Mouse (Mus musculus): Measurements from ENCODE around the gene Rbfox1.

Rbfox1 gene

GRCm38 (mm10) chr16:7081074-7081568 is 1196.0 kb downstream of the Rbfox1 start:
- DNase-seq (ENCODE audit: low read depth, low spot score) = no peak

DNA sequence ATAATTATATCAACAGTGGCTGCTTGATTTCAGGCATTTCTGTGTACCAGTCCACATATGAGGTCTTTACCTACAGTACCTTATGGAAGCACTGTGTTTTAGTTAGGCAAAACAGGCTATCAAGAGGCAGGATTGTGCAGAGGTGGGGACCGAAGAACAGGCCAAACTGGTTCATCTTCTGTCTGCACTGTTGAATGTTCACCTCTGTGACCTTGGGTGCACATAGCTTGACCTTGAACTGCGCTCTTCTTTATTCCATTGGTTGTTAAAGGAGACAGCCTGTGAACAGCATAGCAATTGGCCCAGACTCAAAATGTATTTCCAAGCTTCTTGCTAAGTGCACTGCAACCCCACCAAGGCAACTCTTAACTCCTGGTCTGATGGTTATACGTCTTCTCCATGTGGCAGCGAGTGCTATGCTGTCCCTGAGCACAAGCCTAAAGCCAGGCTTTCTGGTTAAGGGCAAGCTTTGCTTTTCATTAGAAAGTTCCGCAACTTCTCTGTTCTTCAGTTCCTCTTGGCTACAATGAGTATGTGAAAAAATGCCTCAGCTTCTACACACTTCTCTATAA is 1196.6 kb downstream of the Rbfox1 start:
- DNase-seq (ENCODE audit: low read depth, low spot score) = no peak

DNA sequence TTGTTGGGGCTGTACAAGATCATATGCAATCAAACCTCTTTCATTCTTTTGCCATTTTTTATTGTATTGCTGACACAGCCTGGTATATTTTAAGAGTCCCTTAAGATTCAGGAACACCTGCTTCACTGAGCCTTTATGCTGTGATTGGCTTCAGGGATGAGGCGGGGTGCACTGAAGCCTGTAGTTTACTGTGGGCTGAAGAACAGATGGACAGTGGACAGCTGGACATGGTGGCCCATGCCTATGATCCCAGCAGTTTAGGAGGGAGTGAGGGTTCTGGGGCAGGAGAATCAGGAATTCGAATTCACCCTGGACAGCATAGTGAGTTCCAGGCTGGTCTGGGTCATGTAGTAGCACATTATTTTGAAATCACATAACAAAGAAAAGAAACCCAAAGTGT is 1198.8 kb downstream of the Rbfox1 start:
- no peak for DNase-seq (ENCODE audit: low read depth, low spot score)

- no peak for DNase-seq (ENCODE audit: low read depth, low spot score)
These were observed 1203.7 kb downstream of the Rbfox1 start for GRCm38 (mm10) chr16:7088601-7089430.

DNA sequence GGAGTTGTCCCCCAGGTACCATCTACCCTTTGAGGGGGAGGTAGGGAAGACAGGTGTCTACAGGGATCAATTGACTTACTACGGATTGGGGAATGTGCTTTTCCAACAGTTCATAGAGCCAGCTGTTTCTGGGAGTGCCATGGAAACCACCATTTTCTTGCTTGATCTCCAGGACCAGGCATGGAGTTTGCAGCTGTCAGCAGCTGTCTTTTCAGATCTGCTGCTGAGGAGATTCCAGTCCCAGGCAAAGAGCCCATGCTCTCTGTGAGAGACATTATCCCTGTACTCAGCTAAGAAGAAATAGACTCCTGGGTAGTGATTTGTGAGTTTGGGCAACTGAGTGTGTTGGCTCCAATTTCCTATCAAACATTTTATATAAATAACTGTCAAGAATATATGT is 1204.3 kb downstream of the Rbfox1 start:
- no peak for DNase-seq (ENCODE audit: low read depth, low spot score)

DNA sequence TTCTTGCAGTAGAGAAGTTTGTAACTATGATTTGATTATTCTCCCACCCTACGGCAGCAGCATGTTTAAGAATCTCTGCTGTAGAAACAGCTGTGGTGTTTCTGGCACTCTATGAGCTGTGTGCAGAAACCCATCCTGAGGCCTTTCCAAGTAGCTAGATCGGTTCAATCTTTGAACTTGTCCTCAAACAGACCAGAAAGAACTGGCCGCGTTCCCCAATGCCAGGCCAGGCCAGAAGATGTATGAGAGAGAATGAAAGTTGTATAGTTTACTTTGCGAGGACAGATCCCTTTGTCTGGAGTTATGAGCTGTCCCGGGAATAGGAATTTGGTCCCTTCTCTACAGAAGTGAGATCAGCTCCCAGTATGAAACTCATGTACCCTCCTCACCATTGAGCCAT is 1205.0 kb downstream of the Rbfox1 start:
- no peak for DNase-seq (ENCODE audit: low read depth, low spot score)

GRCm38 (mm10) chr16:7092811-7093210 is 1207.7 kb downstream of the Rbfox1 start:
- no peak for DNase-seq (ENCODE audit: low read depth, low spot score)

DNA sequence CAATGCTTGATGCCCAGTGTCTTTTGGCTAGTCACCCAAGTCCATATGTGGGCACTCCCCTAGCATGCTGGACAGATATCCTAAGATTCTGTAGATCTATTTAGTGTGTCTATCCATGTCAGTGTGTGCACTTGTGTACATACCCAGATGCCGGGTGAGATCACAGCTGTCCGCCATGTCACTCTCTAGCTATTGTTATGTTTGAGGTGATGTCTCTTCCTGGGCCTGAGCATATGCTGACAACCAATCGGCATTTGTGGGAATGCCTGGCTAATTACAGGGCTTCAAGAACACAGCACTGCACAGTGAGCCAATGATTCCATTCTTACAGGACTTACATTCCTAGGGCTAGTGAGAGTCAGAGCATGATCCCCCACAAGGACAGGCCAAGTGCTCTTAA is 1208.5 kb downstream of the Rbfox1 start:
- DNase-seq (ENCODE audit: low read depth, low spot score) = no peak

DNA sequence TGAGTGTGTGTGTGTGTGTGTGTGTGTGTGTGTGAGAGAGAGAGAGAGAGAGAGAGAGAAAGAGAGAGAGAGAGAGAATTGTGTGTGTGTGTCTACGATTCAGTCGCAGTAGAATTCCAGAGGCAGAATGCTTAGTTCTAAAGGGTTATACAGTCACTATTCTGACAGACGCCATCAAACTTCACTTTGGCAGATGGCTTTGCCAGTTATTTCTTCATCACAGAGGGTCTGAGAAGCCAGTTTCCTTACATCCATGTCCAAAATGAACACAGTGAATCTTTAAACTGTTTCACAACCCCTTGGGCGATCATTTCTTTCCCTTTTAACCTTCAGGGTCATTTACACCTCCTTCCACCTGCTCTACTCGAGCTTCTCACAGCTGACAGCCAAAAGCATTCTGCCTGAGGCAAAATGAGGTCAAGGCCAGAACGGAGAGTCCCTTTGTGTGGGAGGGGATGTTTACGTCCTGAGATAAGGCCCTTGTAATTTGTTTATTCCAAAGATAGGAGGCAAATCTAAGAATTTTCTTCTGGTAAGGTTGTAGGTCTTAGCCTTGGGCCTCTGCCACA is 1209.1 kb downstream of the Rbfox1 start:
- DNase-seq (ENCODE audit: low read depth, low spot score) = no peak

- peak; percentile 2 for DNase-seq (ENCODE audit: low read depth, low spot score)
These were observed 1211.9 kb downstream of the Rbfox1 start for GRCm38 (mm10) chr16:7097071-7097470.

GRCm38 (mm10) chr16:7097951-7098710 is 1213.0 kb downstream of the Rbfox1 start:
- DNase-seq (ENCODE audit: low read depth, low spot score) = no peak

- no peak for DNase-seq (ENCODE audit: low read depth, low spot score)
These were observed 1214.5 kb downstream of the Rbfox1 start for GRCm38 (mm10) chr16:7099506-7100300.

GRCm38 (mm10) chr16:7102486-7102885 is 1217.3 kb downstream of the Rbfox1 start:
- no peak for DNase-seq (ENCODE audit: low read depth, low spot score)

- DNase-seq (ENCODE audit: low read depth, low spot score) = no peak
These were observed 1218.1 kb downstream of the Rbfox1 start for GRCm38 (mm10) chr16:7103301-7103700.

GRCm38 (mm10) chr16:7106450-7107015 is 1221.4 kb downstream of the Rbfox1 start:
- DNase-seq (ENCODE audit: low read depth, low spot score) = no peak

DNA sequence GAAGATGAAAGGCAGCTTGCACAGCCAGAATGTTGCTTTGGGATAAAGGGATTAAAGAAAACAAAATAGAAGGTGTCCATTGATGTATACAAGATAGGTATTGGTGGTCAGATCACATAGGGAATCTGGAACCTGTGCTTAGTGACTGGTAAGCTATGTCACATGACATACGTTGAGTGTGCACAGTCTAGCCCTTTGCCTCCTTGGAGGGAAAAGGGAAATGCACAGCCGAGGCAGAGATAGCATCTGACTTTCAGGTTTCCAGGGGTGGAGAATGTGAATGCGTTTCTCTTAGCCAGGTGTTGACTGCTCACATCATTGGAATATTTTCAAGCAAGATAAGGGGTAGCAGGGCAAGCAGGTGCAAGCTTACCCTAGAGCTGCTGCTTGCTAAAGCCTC is 1230.8 kb downstream of the Rbfox1 start:
- DNase-seq (ENCODE audit: low read depth, low spot score) = no peak

GRCm38 (mm10) chr16:7129591-7129990 is 1244.4 kb downstream of the Rbfox1 start:
- DNase-seq (ENCODE audit: low read depth, low spot score) = peak; percentile 5

DNA sequence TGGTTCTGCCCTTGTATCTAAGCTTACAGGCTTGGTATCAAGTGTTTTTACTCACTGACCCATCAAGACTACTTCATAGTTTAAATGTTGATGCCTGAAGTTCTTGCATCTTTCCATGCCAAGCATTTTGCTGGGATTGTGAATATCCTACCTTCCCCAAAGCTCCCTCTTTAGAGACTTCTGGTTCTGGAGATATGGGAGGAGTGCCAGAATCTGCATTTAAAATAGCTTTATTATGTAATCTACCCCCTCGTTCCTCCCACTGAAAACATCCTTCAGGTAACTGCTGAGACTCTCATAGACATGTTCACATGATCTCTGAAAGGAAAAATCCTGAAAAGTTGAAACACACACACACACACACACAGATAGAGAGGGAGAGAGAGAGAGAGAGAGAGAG is 1247.3 kb downstream of the Rbfox1 start:
- DNase-seq (ENCODE audit: low read depth, low spot score) = no peak

DNA sequence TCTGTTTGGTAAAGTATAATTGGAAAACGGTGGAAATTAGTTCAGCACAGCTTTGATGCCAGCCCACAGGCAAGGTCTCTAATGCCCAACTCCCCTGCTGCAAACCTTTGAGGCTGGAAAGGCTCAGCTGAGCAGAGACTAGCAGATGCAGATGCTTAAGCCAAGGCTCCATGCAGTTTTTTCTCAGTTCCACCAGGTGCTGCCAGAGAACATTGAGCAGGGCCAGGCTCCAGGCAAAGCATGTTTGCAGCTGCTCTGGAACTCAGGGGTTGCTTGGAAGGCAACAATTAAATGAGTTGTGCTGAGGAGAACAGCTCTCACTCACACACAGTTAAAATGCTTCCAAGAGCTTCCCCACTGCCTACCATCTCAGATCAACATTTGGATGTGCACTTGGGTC is 1251.8 kb downstream of the Rbfox1 start:
- no peak for DNase-seq (ENCODE audit: low read depth, low spot score)

DNA sequence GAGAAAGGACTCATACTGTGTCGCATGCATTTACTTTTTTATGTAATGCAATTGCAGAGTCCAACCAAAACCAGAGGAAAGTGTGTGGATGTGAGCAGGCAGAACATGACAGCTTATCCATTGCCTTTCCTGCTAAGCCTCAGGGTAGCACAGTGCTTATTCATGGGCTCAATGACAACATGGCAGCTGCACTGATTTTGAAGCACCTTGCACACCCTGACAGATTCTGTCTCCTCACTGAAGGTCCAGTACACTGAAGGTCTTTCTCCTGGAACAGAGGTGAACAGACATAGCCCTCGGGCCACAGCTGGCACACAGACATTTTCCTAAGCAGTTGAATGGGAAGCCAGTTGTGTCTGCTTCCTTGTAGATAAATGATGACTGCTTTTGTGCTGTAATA is 1254.3 kb downstream of the Rbfox1 start:
- no peak for DNase-seq (ENCODE audit: low read depth, low spot score)

- DNase-seq (ENCODE audit: low read depth, low spot score) = no peak
These were observed 1255.8 kb downstream of the Rbfox1 start for GRCm38 (mm10) chr16:7140909-7141308.

Data from 3T3-L1 (cell line).